Comparison of ENCODE assay signal across 19 mouse cellular contexts in the genomic region with DNA sequence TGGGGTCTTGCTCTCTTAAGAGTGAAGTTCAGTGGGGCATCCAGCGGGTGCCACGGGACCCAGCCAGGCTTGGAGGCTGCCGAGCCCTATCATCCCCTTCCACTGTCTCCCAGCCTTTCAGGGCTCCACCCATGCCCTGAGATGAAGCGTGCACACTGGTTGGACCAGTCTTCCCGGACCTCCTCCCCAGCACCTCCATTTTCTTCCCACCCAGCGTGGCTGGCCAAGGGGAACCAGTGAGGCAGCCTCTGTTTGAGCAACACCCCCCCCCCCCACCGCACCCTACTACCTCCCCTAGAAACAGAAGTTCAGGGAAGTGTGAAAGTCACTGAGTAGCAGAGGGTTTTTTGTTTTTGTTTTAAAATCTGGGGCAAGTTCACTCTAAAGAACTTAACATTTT. TPM values are rescaled to one million over a fixed set of nuclear protein-coding genes. Genes with fewer than 3 reads are reported as not detected.
"Had no signal": no experiment of that assay in that cellular context is flagged by ENCODE, and none has a peak within 500 bp of the region (broad histone marks: within the 10 kb centered on the region; RNA-seq: fewer than 3 reads in every experiment).

A gene (minus strand): TSS at position 117 of the 400 bp plus-strand sequence.

- DNase-seq: kidney, adult 2 months; kidney, postnatal 25 days; lung, embryonic 14.5 days; lung, postnatal 10 days; lung, postnatal 4 days; retina, postnatal 1 day; right cerebral cortex, postnatal 14 days had no signal

- H3K4me3 ChIP-seq: kidney, embryonic 15.5 days; limb, embryonic 13.5 days; liver, embryonic 12.5 days; megakaryocyte, embryonic 14.5 days; midbrain, embryonic 15.5 days; neural tube, embryonic 13.5 days; stomach, embryonic 15.5 days had no signal

- H3K9me3 ChIP-seq: kidney, embryonic 15.5 days; limb, embryonic 13.5 days; liver, embryonic 12.5 days; megakaryocyte, embryonic 14.5 days; midbrain, embryonic 15.5 days; neural tube, embryonic 13.5 days; stomach, embryonic 15.5 days had no signal

- ATAC-seq: liver, embryonic 12.5 days; midbrain, embryonic 15.5 days had no signal

- H3K27ac ChIP-seq: kidney, embryonic 15.5 days; limb, embryonic 13.5 days; liver, embryonic 12.5 days; midbrain, embryonic 15.5 days; neural tube, embryonic 13.5 days; stomach, embryonic 15.5 days had no signal

- H3K4me1 ChIP-seq: kidney, embryonic 15.5 days; limb, embryonic 13.5 days; liver, embryonic 12.5 days; megakaryocyte, embryonic 14.5 days; midbrain, embryonic 15.5 days; neural tube, embryonic 13.5 days; stomach, embryonic 15.5 days had no signal

- H3K36me3 ChIP-seq: kidney, embryonic 15.5 days; limb, embryonic 13.5 days; liver, embryonic 12.5 days; midbrain, embryonic 15.5 days; neural tube, embryonic 13.5 days; stomach, embryonic 15.5 days had no signal

- H3K9ac ChIP-seq: kidney, embryonic 15.5 days; limb, embryonic 13.5 days; liver, embryonic 12.5 days; lung, embryonic 14.5 days; midbrain, embryonic 15.5 days; neural tube, embryonic 13.5 days; stomach, embryonic 15.5 days had no signal

- H3K4me2 ChIP-seq: kidney, embryonic 15.5 days; limb, embryonic 13.5 days; liver, embryonic 12.5 days; lung, embryonic 14.5 days; midbrain, embryonic 11.5 days; midbrain, embryonic 15.5 days; neural tube, embryonic 13.5 days; stomach, embryonic 15.5 days had no signal

- H3K27me3 ChIP-seq: kidney, embryonic 15.5 days; limb, embryonic 13.5 days; midbrain, embryonic 15.5 days; neural tube, embryonic 13.5 days; stomach, embryonic 15.5 days had no signal

RNA-seq across cellular contexts. Expression of the gene that starts here (rescaled TPM):
- total RNA-seq: layer of hippocampus, adult 18-20 months; layer of hippocampus, postnatal 10 days; left cerebral cortex, postnatal 36 days had no signal
- polyA plus RNA-seq: kidney, embryonic 15.5 days; liver, embryonic 12.5 days; liver, embryonic 16.5 days; lung, embryonic 14.5 days; midbrain, embryonic 11.5 days; midbrain, embryonic 15.5 days; neural tube, embryonic 13.5 days had no signal
